Mouse (Mus musculus) mature B cell (primary cell): Measurements from ENCODE around the gene Pbx1.

Experiments
- in situ Hi-C: fragments of 300-500 bp; cut with MboI; formaldehyde crosslinking; loops from 2 replicates; pipeline ENCODE4 v1.14.3; 2019

Pbx1 gene

DNA sequence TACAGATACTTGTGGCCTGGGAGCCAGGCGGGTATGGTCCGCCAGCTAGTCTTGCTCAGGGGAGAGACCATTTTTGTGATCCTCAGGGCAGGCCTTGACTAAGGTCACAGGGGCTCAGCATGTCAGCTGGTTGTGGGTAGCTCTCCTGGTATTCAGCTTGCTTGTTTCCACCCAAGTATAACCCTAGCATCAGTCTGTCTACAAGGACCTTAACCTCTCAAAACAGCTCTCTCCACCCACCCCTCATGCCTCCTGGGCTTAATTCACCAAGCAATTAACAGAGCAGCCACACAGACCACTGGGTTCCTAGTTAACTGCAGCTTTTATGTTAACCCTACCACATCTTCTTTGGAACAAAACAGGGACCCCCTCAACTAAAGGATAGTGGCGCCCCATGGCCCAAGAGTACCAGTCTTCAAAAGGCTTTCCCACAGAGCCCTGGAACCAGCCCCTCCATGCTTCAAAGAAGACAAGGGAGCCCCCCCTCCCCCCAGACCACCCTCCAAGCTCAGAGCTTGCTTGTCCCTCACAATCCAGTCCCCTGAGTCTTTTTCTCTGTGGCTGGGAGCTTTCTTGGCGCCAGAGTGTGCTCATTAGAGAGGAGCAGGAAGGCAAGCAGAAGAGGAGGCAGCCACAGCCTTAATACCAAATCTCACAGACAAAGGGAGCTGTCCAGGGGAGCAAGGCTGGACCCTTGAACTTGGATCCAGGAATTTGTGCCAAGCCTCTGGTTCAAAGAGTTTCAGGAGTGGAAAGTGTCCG lies 48.1 kb downstream of the Pbx1 start:
- in situ Hi-C loops = no loop called here

DNA sequence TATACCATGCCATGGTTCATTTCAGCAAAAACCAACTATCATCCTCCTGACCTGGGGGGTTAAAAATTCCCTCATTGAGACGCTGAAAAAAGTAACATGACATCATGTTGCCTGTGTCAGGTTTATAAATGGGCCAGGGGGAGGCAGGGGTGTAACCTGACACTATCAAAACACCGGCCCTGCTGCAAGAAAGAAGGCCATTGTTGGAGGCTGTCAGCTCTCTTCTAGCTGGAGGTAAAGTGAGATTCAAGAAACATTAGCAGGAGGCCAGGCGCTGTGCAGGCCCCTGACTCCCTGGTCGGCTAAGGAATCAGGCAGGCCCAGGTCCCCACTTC lies 49.3 kb downstream of the Pbx1 start:
- in situ Hi-C loops = no loop called here

DNA sequence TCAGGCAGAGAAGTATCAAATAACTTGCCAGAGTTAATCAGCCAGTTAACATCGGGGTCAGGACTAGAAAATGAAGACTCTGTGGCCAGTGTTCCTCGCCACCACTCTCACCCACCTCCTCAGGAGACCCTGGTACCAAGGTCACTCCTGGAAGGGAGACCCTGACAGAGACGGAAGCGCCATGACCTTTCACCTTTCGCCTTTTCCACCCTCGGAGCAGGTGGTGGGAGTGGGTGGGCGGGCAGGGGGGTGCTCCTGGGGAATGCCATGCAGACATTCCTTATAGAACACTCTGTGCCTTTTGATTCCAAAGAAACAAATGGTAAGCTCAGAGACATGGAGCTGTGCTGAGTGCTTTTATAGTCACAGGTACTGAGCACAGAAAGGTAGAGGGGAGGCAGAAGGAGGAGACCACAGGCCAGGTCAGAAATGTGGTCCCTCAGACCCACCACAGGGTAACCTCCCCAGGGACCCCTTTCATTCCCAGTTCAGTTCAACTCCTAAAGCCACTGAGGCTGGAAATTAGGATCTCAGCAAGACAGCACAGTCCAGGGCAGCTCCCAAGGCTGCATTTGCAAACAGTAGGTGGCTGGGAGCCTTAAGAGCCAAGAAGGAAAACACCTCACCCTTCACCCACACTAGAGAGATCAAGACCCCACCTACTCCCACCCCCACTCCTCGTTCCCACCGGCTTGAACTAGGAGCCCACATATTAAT lies 49.8 kb downstream of the Pbx1 start:
- in situ Hi-C loops = no loop called here

DNA sequence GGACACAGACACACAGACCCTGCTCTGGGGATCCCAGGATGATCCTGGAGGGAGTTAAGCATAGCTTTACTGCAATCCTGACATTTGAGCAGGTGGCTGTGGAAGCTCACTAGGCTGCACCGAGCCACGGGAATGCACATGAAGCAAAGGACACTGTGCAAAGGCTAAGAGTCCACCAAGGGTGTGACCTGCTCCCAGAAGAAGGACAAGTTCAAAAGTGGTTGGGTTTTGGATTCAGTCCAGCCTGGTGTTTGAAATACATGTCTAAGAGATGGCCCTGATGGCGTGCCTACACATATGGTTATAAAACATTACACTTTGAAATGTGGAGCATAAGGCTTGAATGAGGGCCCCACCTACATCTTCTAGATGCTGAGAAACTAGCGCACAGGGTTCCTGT lies 50.6 kb downstream of the Pbx1 start:
- in situ Hi-C loops = no loop called here

DNA sequence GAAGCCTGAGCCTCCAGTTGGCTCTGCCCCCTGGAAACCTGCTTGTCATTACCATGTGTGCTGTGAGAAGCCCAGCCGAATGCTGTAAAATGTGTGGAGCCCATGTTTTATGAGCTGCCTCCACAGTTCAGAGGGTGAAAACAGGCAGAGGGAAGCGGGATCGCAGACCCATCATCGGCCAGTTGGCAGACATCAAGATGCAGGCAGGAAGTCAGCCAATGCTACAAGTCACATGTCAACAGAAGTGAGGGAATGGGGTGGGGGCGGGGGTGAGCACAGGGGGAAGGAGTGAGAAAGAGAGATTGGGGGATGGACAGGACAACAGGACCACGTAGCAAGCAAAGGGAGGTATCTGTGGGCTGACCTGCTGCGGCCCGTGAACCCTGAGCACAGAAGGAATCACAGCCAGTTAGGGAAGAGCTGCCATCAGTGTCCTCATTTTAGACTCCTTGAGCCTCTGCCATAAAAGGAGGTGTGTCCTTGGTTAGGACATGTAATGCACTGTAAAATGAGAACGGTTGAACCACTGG lies 51.8 kb downstream of the Pbx1 start:
- in situ Hi-C loops = no loop called here

DNA sequence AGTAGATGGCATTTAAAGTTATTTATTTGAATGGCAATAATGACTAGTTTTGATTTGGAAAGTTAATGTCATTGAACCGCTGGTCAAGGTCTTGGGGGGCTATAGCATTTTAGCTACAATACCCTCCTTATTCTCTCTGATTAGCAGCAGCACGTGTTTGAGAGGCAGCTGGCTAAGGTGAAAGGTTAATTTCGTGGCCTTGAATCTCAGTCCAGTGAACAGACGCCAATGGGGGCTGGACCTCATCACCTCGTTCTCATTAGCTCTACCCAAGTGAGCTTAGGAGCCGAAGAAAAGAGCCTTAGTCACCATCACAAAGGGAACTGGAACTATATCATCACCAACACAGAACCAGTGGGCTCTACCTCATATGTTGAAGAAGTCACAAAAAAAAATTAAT lies 54.4 kb downstream of the Pbx1 start:
- in situ Hi-C loops = no loop called here

DNA sequence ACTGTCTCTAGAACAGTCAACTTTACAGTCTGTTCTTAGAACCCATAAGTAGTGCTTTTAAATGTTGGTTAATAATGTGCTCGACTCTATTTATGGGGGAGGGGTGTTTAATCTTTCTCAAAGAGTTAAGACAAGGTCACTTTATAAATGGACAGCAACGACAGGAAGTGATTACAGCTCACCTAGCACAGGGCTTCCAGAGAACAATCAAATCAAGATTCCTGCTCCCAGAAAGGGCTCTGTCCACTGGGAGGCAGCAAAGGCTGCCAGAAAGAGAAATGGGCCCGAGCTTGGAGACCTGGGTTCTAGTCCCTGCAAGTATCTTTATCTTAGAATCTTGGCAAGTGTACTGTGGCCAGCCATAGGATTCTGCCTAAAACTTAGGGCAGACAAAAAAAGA lies 55.7 kb downstream of the Pbx1 start:
- in situ Hi-C loops = no loop called here

DNA sequence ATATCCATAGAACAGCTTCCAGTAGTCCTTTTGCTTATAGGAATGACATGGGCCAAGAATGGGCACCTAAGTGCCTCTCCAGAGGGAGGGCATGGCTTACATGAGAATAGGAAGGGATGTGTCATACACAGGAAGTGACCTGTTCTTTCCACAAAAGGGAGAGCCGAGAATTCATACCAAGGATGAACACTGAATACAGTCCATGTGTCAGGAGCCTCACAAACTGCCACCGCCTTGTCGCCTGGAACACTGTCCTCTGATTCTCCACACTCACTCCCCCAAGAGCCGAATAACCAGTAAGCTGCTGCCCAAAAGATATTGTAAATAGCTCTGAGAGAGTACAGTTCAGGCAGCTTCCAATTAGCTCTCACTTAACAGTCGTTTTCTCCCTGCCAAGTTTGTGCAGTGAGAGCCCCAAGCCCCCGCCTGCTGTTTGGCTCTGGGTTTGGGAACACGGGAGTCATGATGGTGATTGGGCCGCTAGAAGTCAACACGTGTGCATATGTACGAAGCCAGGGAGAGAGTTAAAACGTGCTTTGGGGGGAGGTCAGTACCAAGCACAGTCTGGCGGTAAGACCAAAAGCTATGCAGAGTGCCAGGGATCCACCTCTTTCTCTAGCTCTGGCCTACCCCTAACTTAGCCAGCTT lies 57.0 kb downstream of the Pbx1 start:
- in situ Hi-C loops = no loop called here

DNA sequence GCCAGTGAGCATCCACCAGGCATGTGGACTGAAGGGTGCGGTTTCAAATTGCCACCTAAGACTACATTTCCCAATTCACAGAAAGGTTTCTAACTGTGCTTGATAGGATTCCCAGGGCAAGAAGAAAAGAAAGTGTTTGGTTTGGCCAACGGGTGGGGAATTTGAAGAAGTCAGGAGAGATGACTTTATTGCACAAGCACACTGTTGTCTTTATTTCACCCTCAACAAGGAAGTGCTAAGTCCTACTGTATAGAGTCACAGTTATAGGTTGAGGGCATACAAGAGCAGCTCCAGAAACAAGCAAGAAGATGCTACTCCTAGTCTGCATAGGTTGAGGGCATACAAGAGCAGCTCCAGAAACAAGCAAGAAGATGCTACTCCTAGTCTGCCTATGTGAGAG lies 60.0 kb downstream of the Pbx1 start:
- in situ Hi-C loops = no loop called here

DNA sequence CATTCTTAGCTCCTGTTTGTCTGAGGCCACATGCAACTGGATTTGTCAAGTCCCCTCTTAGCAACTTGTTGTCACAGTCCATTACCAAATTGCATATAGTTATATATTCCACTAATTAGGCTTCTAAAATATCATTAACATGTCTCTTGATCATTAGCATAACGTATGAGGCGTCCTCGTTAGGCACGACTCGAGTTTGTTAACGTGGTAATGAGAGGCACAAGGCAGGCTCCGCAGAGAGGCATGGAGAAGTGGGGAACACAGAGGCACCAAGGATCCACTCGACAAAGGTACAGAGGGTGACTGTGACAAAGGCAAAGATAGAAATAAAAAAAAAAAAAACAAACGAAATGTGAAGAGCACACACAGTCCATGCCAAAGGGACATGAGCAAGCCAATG lies 61.1 kb downstream of the Pbx1 start:
- in situ Hi-C loops = no loop called here

DNA sequence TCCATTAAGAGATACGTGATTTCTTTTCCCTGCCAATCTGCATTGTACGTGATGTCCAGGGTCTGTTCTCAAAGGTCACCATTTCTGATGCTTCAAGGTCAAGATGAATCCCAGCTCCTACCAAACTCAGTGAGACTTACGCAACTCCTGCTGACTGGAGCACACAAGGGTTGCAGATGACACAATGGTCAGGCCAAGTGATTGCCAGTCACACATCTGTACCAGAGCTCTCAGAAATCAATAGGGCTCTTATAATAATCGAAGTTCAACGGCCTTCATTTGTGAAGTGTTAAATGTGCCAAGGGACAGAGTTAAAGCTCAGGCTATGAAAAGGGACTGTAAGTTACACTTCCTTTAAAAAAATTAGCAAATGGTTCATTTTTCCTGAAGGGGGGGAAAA lies 65.8 kb downstream of the Pbx1 start:
- in situ Hi-C loops = no loop called here

DNA sequence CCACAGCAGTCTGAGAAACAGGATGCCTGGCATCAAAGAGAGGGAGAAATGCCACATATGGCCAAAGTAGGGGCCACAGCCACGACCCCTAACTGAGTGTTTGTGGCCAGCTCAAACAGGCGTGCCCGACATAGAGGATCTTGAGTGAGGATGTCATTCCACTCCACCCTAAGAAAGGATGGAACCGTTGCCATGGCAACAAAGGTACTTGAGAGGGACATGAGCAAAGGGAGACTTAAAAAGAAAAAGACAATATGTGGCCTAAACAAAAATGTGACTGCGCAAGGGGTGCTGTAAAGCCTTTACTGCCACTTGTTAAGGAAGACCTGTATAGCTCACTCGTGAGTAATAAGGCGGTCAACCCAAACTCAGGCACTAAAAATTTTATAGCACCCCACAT lies 67.7 kb downstream of the Pbx1 start:
- in situ Hi-C loops = no loop called here

DNA sequence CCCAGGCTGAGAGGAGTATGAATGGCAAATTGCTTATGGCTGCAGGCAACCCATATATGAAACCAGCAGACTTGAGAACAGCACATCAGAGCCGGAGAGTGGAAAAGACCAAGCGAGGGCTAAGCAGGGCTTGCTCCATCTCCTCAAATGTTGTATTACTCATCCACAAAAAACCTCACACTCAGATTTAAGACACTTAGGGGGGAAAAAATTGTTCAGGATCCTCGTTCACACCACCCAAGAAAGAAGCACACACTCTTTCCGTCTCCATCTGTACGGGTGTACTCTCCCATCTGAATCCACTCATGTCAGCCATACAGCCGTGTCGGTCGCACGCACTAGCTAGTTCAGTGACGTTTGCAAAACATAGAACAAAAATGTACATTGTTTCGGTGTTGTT lies 69.0 kb downstream of the Pbx1 start:
- in situ Hi-C loops = no loop called here

DNA sequence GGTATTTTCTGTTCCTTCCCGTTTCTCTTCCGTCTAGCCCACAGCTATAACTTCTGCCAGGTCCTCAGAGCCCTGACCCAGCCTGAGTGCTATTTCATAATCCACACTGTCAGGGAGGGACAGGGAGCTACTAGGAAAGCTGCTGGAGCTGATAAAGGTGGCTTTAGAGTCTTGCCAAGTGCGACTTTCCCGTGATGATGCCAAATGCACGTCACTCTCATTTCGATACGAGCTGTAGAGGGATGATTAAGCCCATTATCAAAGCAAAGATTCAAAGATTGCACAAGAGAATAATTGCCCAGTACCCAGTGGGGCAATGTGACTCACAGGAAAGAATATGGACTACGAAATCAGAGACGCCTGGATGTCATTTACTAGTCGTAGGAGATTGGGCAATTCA lies 69.6 kb downstream of the Pbx1 start:
- in situ Hi-C loops = no loop called here

DNA sequence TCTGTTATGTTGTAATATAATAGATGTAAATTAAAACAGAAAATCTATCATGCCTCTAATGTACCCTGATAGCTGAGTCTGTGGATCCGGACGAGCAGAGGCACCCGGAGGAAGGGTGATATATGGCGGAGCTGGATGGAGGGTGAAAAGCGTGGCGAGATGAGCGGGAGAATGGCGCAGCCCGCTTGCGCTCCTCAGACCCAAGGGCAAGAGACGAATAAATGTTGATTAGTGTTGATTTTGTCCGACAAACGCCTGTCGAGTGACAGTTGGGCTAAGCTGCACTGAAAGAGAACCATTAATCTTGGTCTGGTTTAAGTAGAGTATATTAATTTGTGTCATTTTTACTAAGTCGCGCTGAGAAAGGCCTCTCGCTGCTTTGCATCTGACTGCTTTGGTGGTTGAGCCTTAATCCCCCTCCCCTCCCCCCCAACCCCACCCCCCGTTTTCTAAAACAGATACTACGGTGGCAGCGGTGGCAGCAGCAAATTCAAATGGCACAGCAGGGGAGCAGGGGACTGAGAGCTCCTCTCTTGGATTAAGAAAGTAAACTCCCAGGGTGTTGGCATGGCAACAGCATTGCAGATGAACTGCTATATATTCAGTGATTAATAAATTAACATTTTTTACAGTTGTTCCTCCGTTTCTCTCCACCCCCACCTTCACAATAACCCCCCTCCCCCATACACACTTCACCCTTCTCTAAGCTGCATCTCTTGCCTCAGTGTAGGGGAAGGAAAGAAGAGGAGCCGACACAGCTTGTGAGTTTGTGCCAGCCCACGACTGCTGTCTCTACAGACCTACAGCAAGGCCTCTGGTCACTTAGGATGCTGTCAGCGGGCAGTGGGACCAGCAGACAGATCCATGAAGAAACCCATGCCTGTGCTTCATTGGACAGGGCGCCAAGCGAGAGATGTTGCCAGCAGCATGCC lies 74.1 kb downstream of the Pbx1 start:
- in situ Hi-C loops = no loop called here

DNA sequence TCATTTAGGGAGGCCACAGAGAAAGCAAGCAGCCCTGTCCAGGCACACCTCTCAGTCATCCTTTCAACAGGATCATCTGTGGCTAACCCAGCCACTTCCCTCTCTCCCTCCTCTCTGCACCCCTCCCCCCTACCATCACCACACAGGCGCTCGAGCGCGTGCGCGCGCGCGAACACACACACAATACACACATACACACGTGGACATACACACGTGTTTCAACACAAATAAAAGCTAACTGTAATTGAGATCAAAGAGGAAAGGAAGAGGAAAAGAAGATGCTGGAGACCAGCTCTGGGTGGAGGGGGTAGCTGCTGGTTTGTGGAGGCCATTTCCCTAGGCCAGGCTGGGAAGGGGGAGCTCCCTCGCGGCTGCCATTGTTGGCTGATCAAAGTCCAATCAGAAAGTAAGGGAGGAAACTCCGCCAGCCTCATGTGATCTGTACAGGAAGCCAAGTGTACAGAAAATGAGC lies 75.1 kb downstream of the Pbx1 start:
- in situ Hi-C loops = no loop called here

DNA sequence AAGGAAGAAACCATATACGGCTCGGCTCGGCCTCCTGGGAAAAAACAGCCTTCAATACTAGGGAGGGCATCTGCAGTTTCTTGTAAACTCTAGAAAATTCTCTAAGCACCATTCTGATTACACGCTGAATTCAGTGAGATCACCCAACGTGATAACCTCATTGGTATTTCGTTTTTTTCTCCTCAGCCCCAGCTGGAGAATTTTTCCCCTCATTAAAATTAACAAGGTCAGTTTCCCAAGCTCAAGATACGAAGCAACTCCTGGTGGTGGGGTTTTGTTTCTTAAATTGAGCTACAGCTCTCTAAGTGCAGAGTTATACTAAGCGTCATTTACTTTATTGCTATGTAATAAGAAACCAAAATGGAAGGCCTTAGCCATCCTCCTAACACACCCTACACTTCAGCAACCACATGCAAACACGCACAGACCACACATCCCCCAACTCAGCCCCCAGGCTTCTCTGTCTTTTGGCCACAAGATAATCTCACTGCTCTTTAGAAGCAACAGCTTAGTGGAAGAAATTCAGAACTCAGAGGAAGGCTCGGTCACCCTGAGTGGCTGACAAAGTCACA lies 76.0 kb downstream of the Pbx1 start:
- in situ Hi-C loops = no loop called here

DNA sequence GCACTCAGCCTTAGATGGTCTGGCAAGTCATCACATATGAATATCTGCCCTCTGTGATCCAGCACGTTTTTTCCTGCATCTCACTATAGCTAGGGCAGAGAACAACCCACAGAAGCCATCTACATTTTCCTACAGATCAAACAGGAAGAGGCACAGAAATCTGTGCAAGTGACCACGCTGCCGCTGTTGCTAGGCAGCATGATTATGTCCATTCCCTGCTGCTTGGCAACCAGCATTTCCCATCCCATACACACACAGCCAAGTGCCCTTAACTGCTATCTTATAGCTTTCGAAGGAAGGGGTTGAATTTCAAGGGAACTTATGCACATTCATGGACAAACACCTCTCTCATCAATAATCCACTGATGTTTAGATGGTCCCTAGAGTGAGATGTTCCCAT lies 77.1 kb downstream of the Pbx1 start:
- in situ Hi-C loops = no loop called here

DNA sequence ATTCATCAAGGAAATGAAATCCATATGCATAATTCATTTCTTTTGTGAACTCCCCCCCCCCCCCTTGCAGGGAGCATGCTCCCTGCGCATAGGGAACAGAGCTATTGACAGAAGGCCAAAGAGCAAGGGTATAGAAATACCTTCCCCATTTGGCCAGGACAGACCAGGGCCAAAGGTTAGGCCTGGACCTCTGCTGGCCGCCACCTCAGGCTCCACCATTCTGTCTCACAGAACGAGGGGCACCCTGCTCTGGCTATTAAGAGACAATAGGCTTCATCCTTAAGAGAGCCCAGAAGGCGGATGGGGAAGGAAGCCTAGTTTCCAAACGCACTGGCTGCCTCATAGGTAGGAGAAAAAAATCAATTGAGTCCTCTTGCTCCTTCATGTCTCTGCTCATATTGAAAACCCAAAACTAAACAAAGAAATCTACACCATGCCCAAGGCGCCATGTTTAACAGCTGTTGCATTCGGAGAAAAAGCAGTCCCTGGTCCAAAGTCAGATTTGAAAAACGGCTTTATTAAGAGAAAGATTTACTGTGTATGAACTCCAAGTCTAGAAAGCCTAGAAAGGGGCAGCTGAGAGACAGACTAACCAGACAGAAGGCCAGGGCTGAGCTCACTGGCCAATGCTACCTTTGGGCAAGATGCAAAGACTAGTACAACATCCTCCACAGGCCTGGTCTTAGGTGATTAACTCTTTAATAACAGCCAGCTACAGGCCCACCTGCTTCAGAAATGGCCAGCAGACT lies 83.9 kb downstream of the Pbx1 start:
- in situ Hi-C loops = no loop called here

DNA sequence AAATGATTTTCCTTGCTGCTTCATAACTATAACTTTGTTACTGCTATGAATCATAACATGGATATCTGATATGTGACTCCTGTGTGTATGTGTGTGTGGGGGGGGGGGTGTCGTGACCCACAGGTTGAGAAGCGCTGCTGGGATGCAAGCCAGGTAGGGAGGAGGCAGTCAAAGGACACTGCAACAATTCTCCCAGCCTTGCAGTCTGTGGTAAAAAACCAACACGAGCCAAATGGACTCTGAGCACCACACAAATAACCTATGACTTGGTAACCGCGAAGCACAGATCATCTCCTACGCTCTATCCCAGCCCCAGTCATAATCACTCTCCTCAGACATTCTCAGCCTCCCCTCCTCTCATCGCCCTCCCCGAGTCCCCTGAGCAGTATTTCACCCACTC lies 87.2 kb downstream of the Pbx1 start:
- in situ Hi-C loops = no loop called here

DNA sequence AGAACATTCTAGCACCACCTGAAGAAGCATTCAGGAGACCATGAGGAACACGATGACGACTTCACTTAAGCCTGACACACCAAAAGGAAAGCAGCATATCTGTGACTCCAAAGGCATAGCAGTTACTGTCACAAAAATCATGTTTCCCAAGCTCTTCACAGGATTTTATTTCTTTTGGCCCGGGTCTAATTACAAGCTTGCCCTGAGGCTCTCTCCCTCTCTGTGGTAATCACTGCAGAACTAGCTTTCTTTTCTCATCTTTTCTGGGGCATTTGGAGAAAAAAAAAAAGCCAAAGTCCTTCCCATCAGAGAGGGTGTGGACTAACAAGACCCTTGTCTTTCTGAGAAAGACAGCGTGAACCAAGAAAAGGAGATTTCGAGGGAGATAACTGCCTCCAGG lies 87.8 kb downstream of the Pbx1 start:
- in situ Hi-C loops = no loop called here
